In the genomic region with DNA sequence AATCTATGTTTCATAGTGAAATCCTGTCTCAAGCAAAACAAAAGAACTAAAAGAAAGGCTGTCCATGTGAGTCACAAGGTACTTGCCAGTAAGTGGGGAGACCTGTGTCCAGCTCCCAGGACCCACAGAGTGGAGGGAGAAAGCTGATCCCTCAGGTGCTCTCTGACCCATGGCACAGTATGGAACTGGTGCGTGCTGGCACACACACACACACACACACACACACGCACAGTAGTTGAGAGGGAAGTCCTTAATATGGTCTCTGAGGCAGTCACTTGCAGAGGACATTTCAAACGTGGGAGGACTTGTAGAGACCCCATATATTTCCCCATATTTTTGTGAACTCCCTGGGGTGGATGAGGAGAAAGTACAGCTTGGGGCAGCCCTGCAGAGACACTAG, we compare ENCODE assay signal across 24 mouse cellular contexts. TPM values are rescaled to one million over a fixed set of nuclear protein-coding genes. Genes with fewer than 3 reads are reported as not detected.
DNase-seq lines count a peak whose midpoint lies in the region; ATAC-seq and TF ChIP-seq lines count a peak whose summit lies in the region.
"Had no signal": no experiment of that assay in that cellular context is flagged by ENCODE, and none has a peak within 500 bp of the region (broad histone marks: within the 10 kb centered on the region; RNA-seq: fewer than 3 reads in every experiment).

No protein-coding gene starts in this region.

- no peak for ATAC-seq in lung, postnatal 0 days
- ATAC-seq: midbrain, embryonic 13.5 days had no signal

- no peak overlapping the region for H3K9ac ChIP-seq in lung, postnatal 0 days (replicated peaks; ENCODE audit: low read depth)
- H3K9ac ChIP-seq: forebrain, embryonic 12.5 days; heart, embryonic 12.5 days; hindbrain, embryonic 15.5 days; limb, embryonic 13.5 days; liver, embryonic 14.5 days; midbrain, embryonic 13.5 days; neural tube, embryonic 12.5 days had no signal

- no peak overlapping the region for H3K4me3 ChIP-seq in gastrocnemius, adult 2 months
- H3K4me3 ChIP-seq in lung, postnatal 0 days (ENCODE audit: low read depth, low read length) = no peak overlapping the region
- H3K4me3 ChIP-seq in small intestine, adult 2 months (ENCODE audit: low read depth, low read length) = peak overlapping the region; percentile 31
- H3K4me3 ChIP-seq in forebrain, embryonic 10.5 days = no peak overlapping the region
- H3K4me3 ChIP-seq: forebrain, embryonic 12.5 days; neural tube, embryonic 12.5 days had no signal

- no peak overlapping the region for H3K27ac ChIP-seq in gastrocnemius, adult 2 months
- H3K27ac ChIP-seq in lung, postnatal 0 days (ENCODE audit: low read length) = no peak overlapping the region
- peak overlapping the region; percentile 96 for H3K27ac ChIP-seq in small intestine, adult 2 months (ENCODE audit: insufficient read depth, low read depth, low read length)
- no peak overlapping the region for H3K27ac ChIP-seq in forebrain, embryonic 10.5 days
- H3K27ac ChIP-seq: forebrain, embryonic 12.5 days; hindbrain, embryonic 15.5 days; limb, embryonic 13.5 days; liver, embryonic 14.5 days; midbrain, embryonic 13.5 days; neural tube, embryonic 12.5 days had no signal

- intact Hi-C loops in gastrocnemius, adult 2 months (cut with DNase I) = no loop called here

- no peaks in the 10 kb centered on the region for H3K9me3 ChIP-seq in lung, postnatal 0 days (ENCODE audit: low read length)
- no peaks in the 10 kb centered on the region for H3K9me3 ChIP-seq in forebrain, embryonic 10.5 days
- H3K9me3 ChIP-seq: forebrain, embryonic 12.5 days; heart, embryonic 12.5 days; hindbrain, embryonic 15.5 days; limb, embryonic 13.5 days; lung, embryonic 15.5 days; midbrain, embryonic 13.5 days; neural tube, embryonic 12.5 days had no signal

- H3K27me3 ChIP-seq in lung, postnatal 0 days (replicated peaks; ENCODE audit: insufficient read depth, low read length) = peaks cover 13% of the 10 kb centered on the region
- no peaks in the 10 kb centered on the region for H3K27me3 ChIP-seq in small intestine, adult 2 months (ENCODE audit: control insufficient read depth, insufficient read depth, low read length)
- peaks cover 100% of the 10 kb centered on the region for H3K27me3 ChIP-seq in forebrain, embryonic 10.5 days (ENCODE audit: poor library complexity, severe bottlenecking)

- H3K4me2 ChIP-seq in lung, postnatal 0 days (replicated peaks; ENCODE audit: low read depth, low read length) = no peak overlapping the region
- H3K4me2 ChIP-seq: forebrain, embryonic 12.5 days; midbrain, embryonic 13.5 days; neural tube, embryonic 12.5 days had no signal

- TF ChIP-seq EP300 in lung, postnatal 0 days (IDR thresholded peaks at IDR 0.05) = no peak

- no peak for TF ChIP-seq CTCF in gastrocnemius, adult 2 months (IDR thresholded peaks at IDR 0.05)
- no peak for TF ChIP-seq CTCF in lung, postnatal 0 days (IDR thresholded peaks at IDR 0.05)
- TF ChIP-seq CTCF in small intestine, adult 2 months (IDR thresholded peaks at IDR 0.05; ENCODE audit: extremely low read depth, insufficient read length, insufficient replicate concordance, low read depth, low read length) = no peak

- no peaks in the 10 kb centered on the region for H3K4me1 ChIP-seq in lung, postnatal 0 days (ENCODE audit: insufficient read depth, low read depth, low read length)
- H3K4me1 ChIP-seq in small intestine, adult 2 months (ENCODE audit: control insufficient read depth, insufficient read depth, insufficient read length, low read length) = peaks cover 25% of the 10 kb centered on the region
- H3K4me1 ChIP-seq in forebrain, embryonic 10.5 days = peaks cover 33% of the 10 kb centered on the region

- DNase-seq in gastrocnemius, adult 2 months = peak; percentile 7
- DNase-seq in gastrocnemius, adult 18-20 months (ENCODE audit: low spot score) = no peak
- peak; percentile 8 for DNase-seq in lung, postnatal 0 days (ENCODE audit: low spot score)
- no peak for DNase-seq in lung, postnatal 25 days (ENCODE audit: low spot score)
- no peak for DNase-seq in forebrain, embryonic 10.5 days (ENCODE audit: extremely low spot score, low spot score)
- DNase-seq in layer of hippocampus, adult 9-11 months = no peak
- DNase-seq: cerebellum, adult 18-20 months; cerebellum, postnatal 25 days; gastrocnemius, postnatal 10 days; heart, adult 11 months; heart, postnatal 14 days; thymus, postnatal 25 days had no signal

- 49% methylated on average over 3 of the region's 3 CpGs for WGBS in lung, postnatal 0 days
- WGBS in small intestine, adult 2 months = 26% methylated on average over 3 of the region's 3 CpGs
- 58% methylated on average over 3 of the region's 3 CpGs for WGBS in forebrain, embryonic 10.5 days

- no peak for TF ChIP-seq POLR2A in small intestine, adult 2 months (IDR thresholded peaks at IDR 0.05; ENCODE audit: low read depth, low read length)

- H3K36me3 ChIP-seq in lung, postnatal 0 days (ENCODE audit: insufficient read depth, low read length) = no peaks in the 10 kb centered on the region
- H3K36me3 ChIP-seq in small intestine, adult 2 months (ENCODE audit: control insufficient read depth, insufficient read depth, low read length) = no peaks in the 10 kb centered on the region
- no peaks in the 10 kb centered on the region for H3K36me3 ChIP-seq in forebrain, embryonic 10.5 days (replicated peaks)
- H3K36me3 ChIP-seq: forebrain, embryonic 12.5 days; heart, embryonic 12.5 days; hindbrain, embryonic 15.5 days; limb, embryonic 13.5 days; lung, embryonic 15.5 days; midbrain, embryonic 13.5 days; neural tube, embryonic 12.5 days had no signal

RNA-seq across cellular contexts. Expression of gene Ovol1, which starts 1.4 kb away (rescaled TPM):
- not detected for total RNA-seq in gastrocnemius, adult 2 months (2021)
- total RNA-seq in gastrocnemius, adult 18-20 months (2021) = not detected
- 2.1 and 2.2 TPM in 2 replicates for polyA plus RNA-seq in lung, postnatal 0 days (2015; fragmentation: Nextera tagmentation; extraction: Ambion mirVana)
- polyA plus RNA-seq in small intestine, adult 2 months (2012; rRNA removed) = 28.5 and 55.3 TPM in 2 replicates
- polyA plus RNA-seq in forebrain, embryonic 10.5 days (2016; fragmentation: Nextera tagmentation; extraction: Ambion mirVana) = 0.37 and 0.52 TPM in 2 replicates
- total RNA-seq: adrenal gland, adult 18-20 months; gastrocnemius, postnatal 10 days; heart, postnatal 14 days; layer of hippocampus, postnatal 25 days; left cerebral cortex, postnatal 10 days had no signal
- polyA plus RNA-seq: heart, embryonic 12.5 days; hindbrain, embryonic 15.5 days; midbrain, embryonic 13.5 days had no signal

RNA-seq across cellular contexts. Expression of gene Ap5b1, which starts 5.9 kb away (rescaled TPM):
- 1 to 10 TPM; 2.0 to 2.3 TPM for total RNA-seq in gastrocnemius, adult 2 months (2021)
- total RNA-seq in gastrocnemius, adult 18-20 months (2021) = 1 to 10 TPM; 1.7 to 2.5 TPM
- polyA plus RNA-seq in lung, postnatal 0 days (2015; fragmentation: Nextera tagmentation; extraction: Ambion mirVana) = 3.9 and 4.3 TPM in 2 replicates
- 20.2 and 37.1 TPM in 2 replicates for polyA plus RNA-seq in small intestine, adult 2 months (2012; rRNA removed)
- 2.0 TPM in 2 replicates for polyA plus RNA-seq in forebrain, embryonic 10.5 days (2016; fragmentation: Nextera tagmentation; extraction: Ambion mirVana)

RNA-seq across cellular contexts. Expression of gene Rnaseh2c, which starts 39.8 kb away (rescaled TPM):
- total RNA-seq in gastrocnemius, adult 2 months (2021) = 10 to 100 TPM; 42.4 to 53.6 TPM
- 10 to 100 TPM; 40.7 to 50.1 TPM for total RNA-seq in gastrocnemius, adult 18-20 months (2021)
- polyA plus RNA-seq in lung, postnatal 0 days (2015; fragmentation: Nextera tagmentation; extraction: Ambion mirVana) = 59.6 and 68.5 TPM in 2 replicates
- polyA plus RNA-seq in small intestine, adult 2 months (2012; rRNA removed) = 47.0 and 68.0 TPM in 2 replicates
- 187 and 200 TPM in 2 replicates for polyA plus RNA-seq in forebrain, embryonic 10.5 days (2016; fragmentation: Nextera tagmentation; extraction: Ambion mirVana)

RNA-seq across cellular contexts. Expression of gene Kat5, which starts 48.2 kb away (rescaled TPM):
- 10 to 100 TPM; 20.9 to 23.7 TPM for total RNA-seq in gastrocnemius, adult 2 months (2021)
- total RNA-seq in gastrocnemius, adult 18-20 months (2021) = 10 to 100 TPM; 24.0 to 26.0 TPM
- 51.1 and 51.9 TPM in 2 replicates for polyA plus RNA-seq in lung, postnatal 0 days (2015; fragmentation: Nextera tagmentation; extraction: Ambion mirVana)
- polyA plus RNA-seq in small intestine, adult 2 months (2012; rRNA removed) = 19.0 and 40.4 TPM in 2 replicates
- polyA plus RNA-seq in forebrain, embryonic 10.5 days (2016; fragmentation: Nextera tagmentation; extraction: Ambion mirVana) = 64.9 and 67.9 TPM in 2 replicates

RNA-seq across cellular contexts. Expression of gene Snx32, which starts 51.5 kb away (rescaled TPM):
- 1 to 10 TPM; 5.8 to 8.0 TPM for total RNA-seq in gastrocnemius, adult 2 months (2021)
- 1 to 10 TPM; 5.5 to 5.8 TPM for total RNA-seq in gastrocnemius, adult 18-20 months (2021)
- 3.6 and 3.7 TPM in 2 replicates for polyA plus RNA-seq in lung, postnatal 0 days (2015; fragmentation: Nextera tagmentation; extraction: Ambion mirVana)
- 1.7 and 3.2 TPM in 2 replicates for polyA plus RNA-seq in small intestine, adult 2 months (2012; rRNA removed)
- 7.0 and 7.9 TPM in 2 replicates for polyA plus RNA-seq in forebrain, embryonic 10.5 days (2016; fragmentation: Nextera tagmentation; extraction: Ambion mirVana)

Comparison
In these comparisons a context has a peak if more than half of its experiments do, and no peak if none do; other contexts are left out.
1. DNase-seq: peak in gastrocnemius, adult 2 months (single experiment) and lung, postnatal 0 days (single experiment); none in gastrocnemius, adult 18-20 months (single experiment), lung, postnatal 25 days (single experiment), forebrain, embryonic 10.5 days (single experiment) and layer of hippocampus, adult 9-11 months (single experiment).